Comparison of ENCODE assay signal across 8 mouse cellular contexts in genomic region chr12:59013234-59013633, GRCm38 (mm10). TPM values are rescaled to one million over a fixed set of nuclear protein-coding genes. Genes with fewer than 3 reads are reported as not detected.
A peak's percentile ranks its signal among the peaks of the same experiment; 100 is the strongest.
DNase-seq lines count a peak whose midpoint lies in the region; ATAC-seq and TF ChIP-seq lines count a peak whose summit lies in the region.

Gemin2 (plus strand) TSS chr12:59013393.

- peak; percentile 79 for ATAC-seq in embryonic facial prominence, embryonic 13.5 days (ENCODE audit: insufficient number of reproducible peaks, insufficient read depth, low FRiP score, low TSS enrichment, low read depth)
- ATAC-seq in limb, embryonic 14.5 days (ENCODE audit: low FRiP score, low read depth), result peak; percentile 72
- peak; percentile 76 for ATAC-seq in midbrain, postnatal 0 days (ENCODE audit: low FRiP score)

- H3K4me2 ChIP-seq in embryonic facial prominence, embryonic 13.5 days, result peak within 1 kb of the TSS; percentile 76
- H3K4me2 ChIP-seq in limb, embryonic 14.5 days (replicated peaks; ENCODE audit: low read depth, low read length, severe bottlenecking), result peak within 1 kb of the TSS; percentile 69
- peak within 1 kb of the TSS; percentile 76 for H3K4me2 ChIP-seq in midbrain, postnatal 0 days (ENCODE audit: low read depth, low read length, poor library complexity, severe bottlenecking)

- H3K9ac ChIP-seq in embryonic facial prominence, embryonic 13.5 days, result peak within 1 kb of the TSS; percentile 79
- H3K9ac ChIP-seq in limb, embryonic 14.5 days (ENCODE audit: low read depth, low read length, severe bottlenecking), result peak within 1 kb of the TSS; percentile 91
- H3K9ac ChIP-seq in midbrain, postnatal 0 days (replicated peaks; ENCODE audit: low read length, poor library complexity, severe bottlenecking), result peak within 1 kb of the TSS; percentile 61

- peak within 1 kb of the TSS; percentile 88 for H3K27ac ChIP-seq in embryonic facial prominence, embryonic 13.5 days
- peak within 1 kb of the TSS; percentile 39 for H3K27ac ChIP-seq in limb, embryonic 14.5 days (replicated peaks; ENCODE audit: low read depth, low read length)
- H3K27ac ChIP-seq in midbrain, postnatal 0 days (ENCODE audit: low read depth, low read length), result peak within 1 kb of the TSS; percentile 43

- no peaks in the 10 kb centered on the region for H3K27me3 ChIP-seq in embryonic facial prominence, embryonic 13.5 days
- H3K27me3 ChIP-seq in limb, embryonic 14.5 days (ENCODE audit: control insufficient read depth, insufficient read depth, low read length), result no peaks in the 10 kb centered on the region
- no peaks in the 10 kb centered on the region for H3K27me3 ChIP-seq in midbrain, postnatal 0 days (ENCODE audit: insufficient read depth, low read length)

- H3K36me3 ChIP-seq in embryonic facial prominence, embryonic 13.5 days, result peaks cover 9% of the 10 kb centered on the region
- H3K36me3 ChIP-seq in limb, embryonic 14.5 days (ENCODE audit: control insufficient read depth, insufficient read depth, low read length), result peaks cover 11% of the 10 kb centered on the region
- H3K36me3 ChIP-seq in midbrain, postnatal 0 days (ENCODE audit: insufficient read depth, low read length), result peaks cover 5% of the 10 kb centered on the region

- peak within 1 kb of the TSS; percentile 84 for H3K4me3 ChIP-seq in embryonic facial prominence, embryonic 13.5 days
- peak within 1 kb of the TSS; percentile 87 for H3K4me3 ChIP-seq in limb, embryonic 14.5 days (replicated peaks; ENCODE audit: low read length)
- peak within 1 kb of the TSS; percentile 88 for H3K4me3 ChIP-seq in midbrain, postnatal 0 days (ENCODE audit: low read depth, low read length)

- TF ChIP-seq POLR2A in limb, embryonic 14.5 days (IDR thresholded peaks at IDR 0.05; ENCODE audit: borderline replicate concordance, extremely low read depth, insufficient read depth, insufficient read length), result peak; percentile 95; the same call in 1 of the 2 replicates

- peaks cover 20% of the 10 kb centered on the region for H3K4me1 ChIP-seq in embryonic facial prominence, embryonic 13.5 days
- peaks cover 21% of the 10 kb centered on the region for H3K4me1 ChIP-seq in limb, embryonic 14.5 days (ENCODE audit: control insufficient read depth, insufficient read depth, low read length)
- H3K4me1 ChIP-seq in midbrain, postnatal 0 days (ENCODE audit: insufficient read depth, low read length), result peaks cover 2% of the 10 kb centered on the region; the same call in 1 of the 2 replicates

- no peaks in the 10 kb centered on the region for H3K9me3 ChIP-seq in embryonic facial prominence, embryonic 13.5 days
- H3K9me3 ChIP-seq in limb, embryonic 14.5 days (ENCODE audit: control insufficient read depth, low read length), result no peaks in the 10 kb centered on the region
- H3K9me3 ChIP-seq in midbrain, postnatal 0 days (ENCODE audit: low read length), result no peaks in the 10 kb centered on the region

- TF ChIP-seq CTCF in midbrain, postnatal 0 days (IDR thresholded peaks at IDR 0.05), result peak; percentile 51

- peak; percentile 88 for DNase-seq in 3134 (ENCODE audit: extremely low read depth, insufficient read length, low spot score)
- peak; percentile 92 to 95 for DNase-seq in adrenal gland, postnatal 36 days
- peak; percentile 89 for DNase-seq in heart, adult 8-10 months (ENCODE audit: low spot score)
- DNase-seq in kidney, adult 9 months, result peak; percentile 94
- DNase-seq in limb, embryonic 14.5 days (ENCODE audit: low spot score), result peak; percentile 95
- peak; percentile 94 for DNase-seq in midbrain, postnatal 0 days (ENCODE audit: low spot score)
- peak; percentile 85 to 88 for DNase-seq in spleen, postnatal 14 days (ENCODE audit: low spot score in 2 of 2)

- under 1% methylated on average over 28 of the region's 28 CpGs for WGBS in embryonic facial prominence, embryonic 13.5 days
- under 1% methylated on average over 28 of the region's 28 CpGs for WGBS in limb, embryonic 14.5 days
- under 1% methylated on average over 28 of the region's 28 CpGs for WGBS in midbrain, postnatal 0 days

RNA-seq across cellular contexts. Expression of gene Gemin2, which starts in this region (rescaled TPM):
- total RNA-seq in adrenal gland, postnatal 36 days (2021), result 1 to 10 TPM; 8.0 to 9.8 TPM
- 32.3 and 38.3 TPM in 2 replicates for polyA plus RNA-seq in embryonic facial prominence, embryonic 13.5 days (2015; fragmentation: Nextera tagmentation; extraction: Ambion mirVana)
- 1 to 10 TPM; 4.3 to 6.2 (median 5.3) TPM for total RNA-seq in heart, adult 8-10 months (2022)
- 15.3 and 18.3 TPM in 2 replicates for polyA plus RNA-seq in limb, embryonic 14.5 days (2012; rRNA removed)
- polyA plus RNA-seq in limb, embryonic 14.5 days (2014; fragmentation: Nextera tagmentation; extraction: Ambion mirVana), result 16.1 and 18.0 TPM in 2 replicates
- 3.9 and 6.9 TPM in 2 replicates for total RNA-seq in midbrain, postnatal 0 days (2014; rRNA removed)
- 9.8 and 10.6 TPM in 2 replicates for polyA plus RNA-seq in midbrain, postnatal 0 days (2015; fragmentation: Nextera tagmentation; extraction: Ambion mirVana)

Comparison
In these comparisons a context has a peak if more than half of its experiments do, and no peak if none do; other contexts are left out.
1. Peak in every context shown above with its lines: DNase-seq, ATAC-seq, H3K4me3 ChIP-seq and H3K27ac ChIP-seq.